Mouse (Mus musculus) gastrocnemius, adult 8-10 months (tissue): ENCODE results near the gene Syne1. TPM values are rescaled to one million over a fixed set of nuclear protein-coding genes. Genes with fewer than 3 reads are reported as not detected.

Source experiments
- DNase-seq, 2 experiments: peaks; one replicate each; pipeline ENCODE4 v3.0.0; 2022; ENCODE audit warnings: low spot score in 2 of 2
- total RNA-seq, 4 experiments: library from RNA; stranded (reverse); gene quantifications; 2 replicates each; pipeline ENCODE4 v1.2.4; 2022

Gene Syne1
- total RNA-seq = 10 to 100 TPM; 46.7 to 73.1 (median 66.3) TPM

DNA sequence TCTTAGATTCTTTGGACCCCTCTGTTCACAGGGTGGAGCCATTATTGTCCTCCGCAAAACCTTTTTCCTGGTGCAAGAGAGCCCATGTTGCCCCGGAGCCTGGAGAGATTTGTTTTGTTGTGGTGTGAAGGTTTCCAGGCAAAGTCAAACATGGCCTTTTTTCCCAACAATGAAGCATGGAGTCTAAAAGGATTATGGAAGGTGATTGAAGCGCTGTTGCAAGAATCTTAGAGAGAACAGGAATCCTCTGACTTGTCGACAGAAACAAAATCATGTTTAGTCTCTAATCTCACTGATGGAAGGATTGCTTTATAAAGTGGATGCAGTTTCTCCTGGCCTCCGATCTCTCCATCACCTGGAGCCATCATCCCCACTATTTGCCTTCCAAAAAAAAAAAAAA, at the start of gene Syne1:
Syne1 (minus strand) TSS at position 101 of the 400 bp plus-strand sequence.
- no peak for DNase-seq

DNA sequence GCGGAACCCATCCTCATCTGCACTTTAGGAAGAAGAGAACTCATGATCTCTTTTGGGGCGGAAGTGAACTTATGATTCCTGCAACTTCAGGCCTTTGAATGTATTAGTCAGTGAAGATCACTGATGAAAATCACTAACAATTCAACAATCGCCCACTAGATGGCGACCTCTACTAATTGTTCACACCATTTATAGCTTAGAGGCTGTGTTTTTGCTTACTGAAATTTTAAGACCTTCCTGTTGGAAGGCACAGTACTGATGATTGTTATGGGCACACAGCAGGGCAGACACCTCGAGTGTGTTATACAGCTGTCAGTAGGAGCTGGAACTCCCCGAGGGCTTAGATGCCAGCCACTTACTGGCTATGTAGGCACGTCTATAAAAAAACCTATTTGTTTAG, 48.8 kb upstream of the Syne1 start:
- DNase-seq = peak in 1 of 2 experiments; percentile 26

DNA sequence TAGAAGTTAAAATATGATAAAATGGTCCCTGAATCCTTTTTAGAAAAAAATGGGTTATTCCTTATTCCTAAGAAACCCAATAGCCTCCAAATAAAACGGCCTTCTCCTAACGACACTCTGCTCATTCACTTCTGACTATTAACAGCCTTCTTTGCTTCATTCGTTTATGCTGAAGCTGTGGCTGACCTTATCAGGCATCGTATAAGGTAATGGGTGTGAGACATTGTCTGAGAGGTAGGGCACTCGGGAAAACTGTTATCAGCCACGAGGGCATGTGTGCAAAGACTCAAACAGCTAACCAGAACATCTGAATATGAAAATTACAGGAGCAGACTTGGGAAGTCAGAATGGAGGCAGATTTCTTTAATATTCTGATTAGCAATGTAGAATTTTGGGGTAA, 45.3 kb upstream of the Syne1 start:
- no peak for DNase-seq

DNA sequence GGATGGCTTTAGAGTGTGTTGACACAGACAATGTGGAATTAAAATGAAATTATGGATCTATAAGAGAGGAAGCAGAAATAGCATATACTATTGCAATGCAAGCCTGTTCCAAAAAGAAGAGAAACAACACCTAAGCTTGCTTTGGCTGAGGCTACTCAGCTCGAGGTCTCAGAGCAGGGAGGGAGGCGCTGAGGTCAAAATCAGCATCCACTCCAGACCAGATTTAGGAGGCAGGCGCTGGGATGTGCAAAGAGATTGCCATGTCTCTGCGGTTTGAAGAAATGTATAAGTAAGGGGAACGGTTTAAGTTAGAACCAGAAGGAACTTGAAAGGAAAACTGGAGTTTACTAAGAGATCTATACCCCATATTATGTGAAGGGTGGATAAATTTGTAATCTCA, 43.2 kb upstream of the Syne1 start:
- DNase-seq = no peak

DNA sequence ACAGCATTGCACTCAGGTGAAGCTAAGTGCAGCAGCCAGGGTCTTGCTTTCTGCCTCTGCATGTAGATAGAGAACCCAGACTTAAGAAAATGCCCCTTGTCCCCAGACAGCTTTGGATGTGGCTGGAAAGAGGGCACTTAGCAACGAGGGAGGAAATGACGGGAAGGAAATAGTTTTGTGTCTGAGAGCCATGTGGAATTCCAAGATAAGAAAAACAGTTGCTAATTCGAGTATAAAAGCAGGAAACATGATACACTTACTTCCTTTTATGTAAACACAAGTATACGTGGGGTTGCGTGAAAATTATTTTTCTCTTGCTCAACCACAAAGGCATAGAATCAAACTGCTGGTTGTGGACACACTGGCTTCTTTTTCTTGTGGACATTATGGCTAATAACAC, 42.2 kb upstream of the Syne1 start, which contains the start of gene Myct1:
Myct1 (plus strand) TSS at position 312 of the 400 bp plus-strand sequence.
- DNase-seq = no peak

GRCm38 (mm10) chr10:5591996-5592395, 40.7 kb upstream of the Syne1 start:
- DNase-seq = no peak

- DNase-seq = no peak
These were observed 39.8 kb upstream of the Syne1 start for GRCm38 (mm10) chr10:5591061-5591460.

GRCm38 (mm10) chr10:5573328-5573727, 22.0 kb upstream of the Syne1 start:
- DNase-seq = no peak

DNA sequence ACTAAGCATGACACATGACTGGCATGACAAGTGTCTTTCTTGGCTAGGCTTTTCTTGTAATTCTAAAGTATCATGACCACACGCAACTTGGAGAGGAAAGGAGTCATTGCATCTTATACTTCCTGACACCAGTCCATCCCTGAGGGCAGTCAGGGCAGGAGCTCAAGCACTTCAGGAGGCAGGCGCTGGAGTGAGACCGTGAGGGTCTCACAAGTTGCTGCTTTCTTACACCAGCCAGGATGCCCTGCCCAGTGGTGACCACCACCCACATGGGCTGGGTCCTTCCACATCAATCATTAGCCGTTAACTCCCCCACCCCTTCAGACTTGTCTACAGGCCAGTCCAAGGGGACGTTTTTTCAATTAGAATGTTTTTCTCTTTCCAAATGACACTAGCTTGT, 20.1 kb upstream of the Syne1 start:
- DNase-seq = no peak

- DNase-seq = no peak
These were observed 18.8 kb upstream of the Syne1 start for GRCm38 (mm10) chr10:5570059-5570458.

DNA sequence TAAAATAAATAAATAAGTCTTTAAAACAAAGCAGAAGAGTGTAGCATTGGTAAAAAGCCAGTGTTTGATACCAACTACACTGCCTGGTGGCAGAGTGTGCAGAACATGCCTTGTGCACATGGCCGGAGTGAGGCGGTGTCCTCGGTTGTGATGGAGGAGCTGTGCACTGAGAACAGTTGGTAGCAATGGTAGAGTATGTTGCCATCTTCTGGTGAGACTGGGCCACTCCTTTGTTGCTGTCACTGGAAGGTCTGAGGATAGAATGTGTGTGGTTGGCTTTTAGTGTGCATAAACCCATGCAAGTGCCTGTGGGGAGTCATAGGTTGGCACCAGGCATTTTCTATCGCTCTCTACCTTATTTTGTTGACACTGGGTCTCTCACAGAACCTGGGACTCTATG, 17.7 kb upstream of the Syne1 start:
- DNase-seq = no peak

GRCm38 (mm10) chr10:5561706-5562105, 10.4 kb upstream of the Syne1 start:
- no peak for DNase-seq

GRCm38 (mm10) chr10:5560526-5560925, 9.2 kb upstream of the Syne1 start:
- no peak for DNase-seq

DNA sequence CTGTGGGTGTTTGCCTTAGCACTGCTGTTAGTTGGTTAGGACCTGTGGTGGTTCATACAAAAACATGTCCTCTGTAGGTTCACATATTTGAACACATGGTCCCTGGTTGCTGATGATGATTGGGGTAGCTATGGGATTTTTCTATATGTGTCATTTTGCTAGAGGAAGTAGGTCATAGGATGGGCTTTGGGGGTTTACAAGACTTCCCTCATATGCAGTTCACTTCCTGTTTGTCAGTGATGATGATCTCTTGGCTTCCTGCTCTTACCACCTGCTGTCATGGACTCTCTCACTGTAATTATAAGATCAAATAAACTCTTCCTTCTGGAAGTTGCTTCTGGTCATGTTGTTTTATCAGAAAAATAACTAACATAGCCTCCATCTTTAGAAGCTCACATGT, 7.5 kb upstream of the Syne1 start:
- no peak for DNase-seq

DNA sequence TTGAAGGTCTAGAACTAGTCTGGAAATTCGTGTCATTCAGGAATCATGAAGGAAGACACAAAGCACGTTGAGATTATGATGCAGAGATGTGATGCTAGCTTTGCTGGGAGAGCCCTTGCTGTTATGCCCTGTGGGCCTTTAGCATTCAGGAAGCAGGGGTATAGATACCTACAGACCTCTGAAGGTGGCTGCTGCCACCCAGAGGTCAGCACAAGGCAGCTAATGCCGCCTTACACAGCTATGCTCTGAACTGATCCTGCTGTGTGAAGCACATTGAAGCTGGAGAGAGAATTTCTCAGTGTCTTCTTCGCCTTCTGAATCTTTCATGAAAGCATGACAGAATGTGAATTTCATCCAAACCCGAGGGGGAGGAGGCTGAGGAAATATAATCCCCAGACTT, 3.7 kb upstream of the Syne1 start:
- DNase-seq = no peak

DNA sequence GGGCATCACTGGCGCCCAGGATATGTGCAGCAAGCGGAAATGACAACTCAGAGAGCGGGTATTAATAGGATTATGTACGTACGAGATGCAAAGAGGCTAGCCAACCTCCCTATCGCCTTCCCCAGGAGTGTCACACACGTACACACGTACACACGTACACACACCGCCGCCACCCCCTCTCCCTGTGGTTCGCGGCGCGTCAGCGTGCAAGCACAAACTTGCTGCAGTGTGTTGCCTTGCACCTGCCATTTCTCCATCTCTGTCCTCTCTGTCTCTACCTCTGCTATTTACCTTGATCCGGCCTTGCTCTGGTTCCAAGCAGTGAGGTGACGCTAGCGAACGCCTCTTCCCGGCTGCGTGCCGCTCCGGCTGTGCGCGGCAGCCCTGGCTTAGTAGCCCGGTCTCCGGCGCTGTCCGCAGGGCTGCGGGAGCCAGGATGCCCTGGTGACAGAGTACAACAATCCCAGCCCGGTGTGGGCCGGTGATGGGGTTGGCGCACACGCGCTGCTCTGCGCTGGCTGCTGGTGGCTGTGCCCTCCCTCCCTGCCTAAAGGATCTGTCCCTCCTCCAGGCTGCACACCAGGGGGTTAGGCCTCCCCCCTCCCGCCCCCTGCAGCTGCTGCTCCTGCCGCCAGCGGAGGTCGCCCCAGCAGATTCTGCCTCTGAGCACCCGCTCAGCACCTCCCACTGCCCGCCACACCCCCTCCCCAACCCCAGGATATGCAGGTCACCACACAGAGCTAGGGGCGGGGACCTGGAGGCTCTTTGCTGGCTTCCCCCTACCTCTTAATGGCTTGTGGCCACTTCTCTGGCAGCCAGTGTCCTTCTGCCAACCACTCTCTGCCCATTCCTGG, 887 bp downstream of the Syne1 start:
- DNase-seq = no peak

GRCm38 (mm10) chr10:5549871-5550167, 1.5 kb downstream of the Syne1 start:
- no peak for DNase-seq

- DNase-seq = no peak
These were observed 2.6 kb downstream of the Syne1 start for GRCm38 (mm10) chr10:5548651-5549050.

GRCm38 (mm10) chr10:5547769-5548168, 3.5 kb downstream of the Syne1 start:
- no peak for DNase-seq

DNA sequence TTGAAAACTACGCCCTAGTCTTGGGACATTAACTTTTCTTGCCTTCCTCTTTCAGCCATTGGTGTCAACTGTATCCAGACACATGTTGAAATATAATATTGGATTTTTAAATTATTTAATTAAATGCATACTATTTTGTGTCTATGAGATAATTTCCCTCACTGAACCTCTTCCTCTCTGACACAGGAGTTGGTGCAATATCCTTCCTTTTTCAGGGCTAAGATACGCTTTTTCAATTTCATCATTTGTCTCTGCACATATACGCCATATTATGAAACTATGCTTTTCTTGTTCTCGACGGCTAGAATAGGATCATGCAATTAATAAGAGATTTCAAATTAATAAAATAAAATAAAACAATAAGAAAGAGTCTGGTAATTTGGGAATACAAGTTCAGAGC, 4.9 kb downstream of the Syne1 start:
- no peak for DNase-seq

- DNase-seq = no peak
These were observed 23.0 kb downstream of the Syne1 start for GRCm38 (mm10) chr10:5528284-5528683.

DNA sequence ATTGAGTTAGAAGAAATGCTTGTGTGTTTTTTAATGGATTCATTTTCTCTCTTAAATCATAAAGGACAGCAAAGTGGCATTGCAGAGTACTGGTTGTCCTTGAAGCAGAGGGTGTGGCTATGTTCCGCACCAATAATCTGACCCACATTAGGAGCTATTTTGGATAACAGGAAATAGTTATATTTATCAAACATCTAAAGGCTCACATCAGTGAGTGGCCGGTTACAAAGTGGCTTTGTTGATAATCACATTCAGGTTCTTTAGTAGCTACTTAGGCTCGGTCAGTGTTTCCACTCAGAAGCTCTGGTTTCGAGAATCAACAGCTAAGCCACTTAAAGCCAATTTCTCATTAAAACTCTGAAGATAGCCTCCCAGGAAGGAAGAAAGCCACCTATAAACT, 23.6 kb downstream of the Syne1 start:
- no peak for DNase-seq

DNA sequence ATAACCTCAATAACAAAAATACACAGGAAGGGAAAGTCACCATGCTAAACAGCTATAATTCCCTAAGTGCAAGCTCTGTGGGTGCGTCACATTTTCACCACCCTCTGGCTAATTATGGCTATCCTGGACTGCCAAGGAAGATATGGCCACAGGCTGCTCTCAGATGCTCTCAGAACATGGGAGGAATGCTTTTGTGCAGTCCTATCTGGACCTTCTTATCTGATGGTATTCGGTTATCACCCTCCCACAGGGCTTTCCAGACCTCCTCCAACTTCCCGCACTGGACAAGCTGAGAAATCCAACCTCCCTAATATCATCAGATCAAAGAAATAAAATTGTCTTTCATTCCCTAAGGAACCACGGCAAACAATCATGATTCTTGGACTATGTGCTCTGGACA, 28.4 kb downstream of the Syne1 start:
- no peak for DNase-seq

DNA sequence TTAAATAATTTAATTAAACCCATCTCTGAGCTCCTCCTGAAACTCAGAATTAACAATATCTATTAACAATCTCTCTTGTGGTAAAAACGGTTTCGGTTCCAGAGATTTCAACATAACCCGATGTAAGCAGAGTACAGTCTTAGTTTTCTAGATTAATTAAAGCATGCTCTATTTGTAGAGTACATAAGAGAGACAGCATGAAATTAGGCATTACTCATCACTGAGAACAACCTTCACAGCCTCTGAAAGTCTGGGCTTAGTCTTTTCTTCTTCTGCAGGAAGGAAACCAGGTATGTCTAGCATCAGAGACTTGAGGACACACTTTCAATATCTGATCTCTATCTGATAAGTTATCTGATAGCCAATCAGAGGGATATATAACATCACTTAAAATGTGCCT, 29.0 kb downstream of the Syne1 start:
- DNase-seq = no peak
